Comparison of ENCODE assay signal across 9 mouse cellular contexts in the genomic region with DNA sequence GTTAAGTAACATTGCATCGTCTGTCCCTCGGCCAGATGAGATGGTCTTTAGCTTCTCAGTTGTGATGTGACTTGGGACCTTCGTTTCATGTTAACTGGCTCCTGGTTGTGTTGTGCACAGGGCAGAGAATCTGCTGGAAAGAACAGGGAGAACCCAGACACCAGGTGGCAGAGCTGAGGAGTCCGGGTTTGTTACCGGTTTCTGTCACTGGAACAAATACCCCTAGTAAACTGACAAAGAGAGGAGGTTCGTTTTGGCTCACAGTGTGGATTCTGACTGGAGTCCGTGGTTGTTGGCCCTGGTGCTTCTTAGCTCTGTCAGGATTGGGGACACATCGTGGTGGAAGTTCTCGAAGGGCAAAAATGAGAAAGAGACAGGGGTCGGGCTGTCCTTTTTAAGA. TPM values are rescaled to one million over a fixed set of nuclear protein-coding genes. Genes with fewer than 3 reads are reported as not detected.
DNase-seq lines count a peak whose midpoint lies in the region; ATAC-seq and TF ChIP-seq lines count a peak whose summit lies in the region.
"Had no signal": no experiment of that assay in that cellular context is flagged by ENCODE, and none has a peak within 500 bp of the region (broad histone marks: within the 10 kb centered on the region; RNA-seq: fewer than 3 reads in every experiment).

No protein-coding gene starts in this region.

- TF ChIP-seq POLR2A in small intestine, adult 2 months (IDR thresholded peaks at IDR 0.05; ENCODE audit: low read depth, low read length) = no peak

- H3K4me3 ChIP-seq in midbrain, embryonic 14.5 days (replicated peaks; ENCODE audit: low read depth, low read length) = no peak overlapping the region
- H3K4me3 ChIP-seq in midbrain, embryonic 15.5 days = no peak overlapping the region
- H3K4me3 ChIP-seq in kidney, postnatal 0 days (replicated peaks; ENCODE audit: low read depth, low read length) = no peak overlapping the region
- no peak overlapping the region for H3K4me3 ChIP-seq in small intestine, adult 2 months (ENCODE audit: low read depth, low read length)
- H3K4me3 ChIP-seq: limb, embryonic 13.5 days had no signal

- H3K36me3 ChIP-seq in midbrain, embryonic 14.5 days (ENCODE audit: control insufficient read depth, insufficient read depth, low read length) = no peaks in the 10 kb centered on the region
- no peaks in the 10 kb centered on the region for H3K36me3 ChIP-seq in midbrain, embryonic 15.5 days (replicated peaks)
- H3K36me3 ChIP-seq in kidney, postnatal 0 days (ENCODE audit: insufficient read depth, low read length) = no peaks in the 10 kb centered on the region
- no peaks in the 10 kb centered on the region for H3K36me3 ChIP-seq in small intestine, adult 2 months (ENCODE audit: control insufficient read depth, insufficient read depth, low read length)
- H3K36me3 ChIP-seq: limb, embryonic 13.5 days had no signal

- no peaks in the 10 kb centered on the region for H3K4me1 ChIP-seq in midbrain, embryonic 14.5 days (ENCODE audit: control insufficient read depth, insufficient read depth, low read length)
- peaks cover 19% of the 10 kb centered on the region for H3K4me1 ChIP-seq in midbrain, embryonic 15.5 days
- H3K4me1 ChIP-seq in kidney, postnatal 0 days (replicated peaks; ENCODE audit: insufficient read depth, low read length) = peaks cover 24% of the 10 kb centered on the region; the same call in 1 of the 2 replicates
- H3K4me1 ChIP-seq in small intestine, adult 2 months (ENCODE audit: control insufficient read depth, insufficient read depth, insufficient read length, low read length) = peaks cover 3% of the 10 kb centered on the region; the same call in 1 of the 2 replicates

- WGBS in midbrain, embryonic 14.5 days = 64% methylated on average over 10 of the region's 10 CpGs
- 62% methylated on average over 10 of the region's 10 CpGs for WGBS in midbrain, embryonic 15.5 days
- WGBS in kidney, postnatal 0 days = 48% methylated on average over 10 of the region's 10 CpGs
- WGBS in small intestine, adult 2 months = 46% methylated on average over 10 of the region's 10 CpGs

- peak; percentile 62 to 65 for DNase-seq in cerebellum, postnatal 10 days
- DNase-seq in cerebellum, adult 11 months = no peak
- DNase-seq in midbrain, embryonic 14.5 days = peak; percentile 31
- DNase-seq in kidney, postnatal 0 days (ENCODE audit: low spot score) = peak; percentile 71
- DNase-seq in B cell, adult 2 months = no peak

- ATAC-seq in midbrain, embryonic 14.5 days (ENCODE audit: low FRiP score, low TSS enrichment) = no peak
- no peak for ATAC-seq in midbrain, embryonic 15.5 days (replicated peaks)
- no peak for ATAC-seq in kidney, postnatal 0 days (replicated peaks; ENCODE audit: low FRiP score, low read depth)
- ATAC-seq in monocyte, adult 5-6 weeks (replicated peaks; ENCODE audit: insufficient number of reproducible peaks, low FRiP score, low TSS enrichment, poor library complexity, severe bottlenecking) = no peak

- H3K27ac ChIP-seq in midbrain, embryonic 14.5 days (replicated peaks; ENCODE audit: low read depth, low read length) = no peak overlapping the region
- H3K27ac ChIP-seq in midbrain, embryonic 15.5 days = no peak overlapping the region
- H3K27ac ChIP-seq in kidney, postnatal 0 days = peak overlapping the region; percentile 31; the same call in 1 of the 2 replicates
- H3K27ac ChIP-seq in small intestine, adult 2 months (ENCODE audit: insufficient read depth, low read depth, low read length) = peak overlapping the region; percentile 66
- H3K27ac ChIP-seq: limb, embryonic 13.5 days had no signal

- H3K27me3 ChIP-seq in midbrain, embryonic 14.5 days (ENCODE audit: control insufficient read depth, insufficient read depth, low read length) = peaks cover 10% of the 10 kb centered on the region; the same call in 1 of the 2 replicates
- peaks cover 20% of the 10 kb centered on the region for H3K27me3 ChIP-seq in midbrain, embryonic 15.5 days (replicated peaks)
- no peaks in the 10 kb centered on the region for H3K27me3 ChIP-seq in kidney, postnatal 0 days (ENCODE audit: insufficient read depth, low read length)
- H3K27me3 ChIP-seq in small intestine, adult 2 months (ENCODE audit: control insufficient read depth, insufficient read depth, low read length) = peaks cover 6% of the 10 kb centered on the region

- no peak overlapping the region for H3K4me2 ChIP-seq in midbrain, embryonic 14.5 days (ENCODE audit: low read length)
- no peak overlapping the region for H3K4me2 ChIP-seq in midbrain, embryonic 15.5 days
- H3K4me2 ChIP-seq in kidney, postnatal 0 days (ENCODE audit: low read length) = peak overlapping the region; percentile 43
- H3K4me2 ChIP-seq: limb, embryonic 13.5 days had no signal

- peak; percentile 62 for TF ChIP-seq CTCF in kidney, postnatal 0 days (IDR thresholded peaks at IDR 0.05; ENCODE audit: low read depth)
- peak; percentile 24; the same call in 1 of the 2 replicates for TF ChIP-seq CTCF in small intestine, adult 2 months (IDR thresholded peaks at IDR 0.05; ENCODE audit: extremely low read depth, insufficient read length, insufficient replicate concordance, low read depth, low read length)

- no peaks in the 10 kb centered on the region for H3K9me3 ChIP-seq in midbrain, embryonic 14.5 days (ENCODE audit: control insufficient read depth, low read length)
- no peaks in the 10 kb centered on the region for H3K9me3 ChIP-seq in midbrain, embryonic 15.5 days
- no peaks in the 10 kb centered on the region for H3K9me3 ChIP-seq in kidney, postnatal 0 days (replicated peaks; ENCODE audit: low read length)
- H3K9me3 ChIP-seq: limb, embryonic 13.5 days had no signal

- H3K9ac ChIP-seq in midbrain, embryonic 14.5 days (replicated peaks; ENCODE audit: low read length) = no peak overlapping the region
- no peak overlapping the region for H3K9ac ChIP-seq in midbrain, embryonic 15.5 days
- H3K9ac ChIP-seq in kidney, postnatal 0 days (ENCODE audit: low read depth, low read length) = no peak overlapping the region
- H3K9ac ChIP-seq: limb, embryonic 13.5 days had no signal

RNA-seq across cellular contexts. Expression of gene Itga9, which starts 3.6 kb away (rescaled TPM):
- polyA plus RNA-seq in midbrain, embryonic 14.5 days (2014; fragmentation: Nextera tagmentation; extraction: Ambion mirVana) = 1.3 and 2.4 TPM in 2 replicates
- polyA plus RNA-seq in midbrain, embryonic 15.5 days (2015; fragmentation: Nextera tagmentation; extraction: Ambion mirVana) = 2.0 and 2.1 TPM in 2 replicates
- 21.4 and 23.2 TPM in 2 replicates for polyA plus RNA-seq in kidney, postnatal 0 days (2015; fragmentation: Nextera tagmentation; extraction: Ambion mirVana)
- polyA plus RNA-seq in small intestine, adult 2 months (2012; rRNA removed) = 5.0 and 8.0 TPM in 2 replicates
- 0.10 to 3.6 TPM in 2 of 3 replicates, not detected in the other for total RNA-seq in monocyte, adult 5-6 weeks (2017)

Comparison
In these comparisons a context has a peak if more than half of its experiments do, and no peak if none do; other contexts are left out.
1. DNase-seq: peak in cerebellum, postnatal 10 days (2 of 2), midbrain, embryonic 14.5 days (single experiment) and kidney, postnatal 0 days (single experiment); none in cerebellum, adult 11 months (single experiment) and B cell, adult 2 months (0 of 2).
2. H3K27ac ChIP-seq: peak in kidney, postnatal 0 days (single experiment) and small intestine, adult 2 months (single experiment); none in midbrain, embryonic 14.5 days (single experiment) and midbrain, embryonic 15.5 days (single experiment).